Mouse (Mus musculus) neural tube, embryonic 15.5 days (tissue): ENCODE data around the gene Ninl. TPM values are rescaled to one million over a fixed set of nuclear protein-coding genes. Genes with fewer than 3 reads are reported as not detected.

Experiments used
- ATAC-seq: fragments of 200-750 bp; cut with Nextera tagmentation; 2 replicates; pipeline ENCODE4 v1.8.0; 2017; ENCODE audit warnings: mild to moderate bottlenecking, moderate TSS enrichment, moderate library complexity; ENCODE audit not compliant: low FRiP score
- H3K27ac ChIP-seq: fragments of 300-500 bp; sonication (generic); replicated peaks from 2 replicates; pipeline ENCODE4 v1.5.1; 2015; ENCODE audit warnings: mild to moderate bottlenecking, inconsistent platforms
- H3K27me3 ChIP-seq: fragments of 300-500 bp; sonication (generic); replicated peaks from 2 replicates; pipeline ENCODE4 v1.6.1; 2015; ENCODE audit warnings: inconsistent platforms
- H3K36me3 ChIP-seq: fragments of 300-500 bp; sonication (generic); 2 replicates; pipeline ENCODE4 v1.6.1; 2015; ENCODE audit warnings: inconsistent platforms
- H3K4me1 ChIP-seq: fragments of 300-500 bp; sonication (generic); 2 replicates; pipeline ENCODE4 v1.6.1; 2015; ENCODE audit warnings: inconsistent platforms
- H3K4me2 ChIP-seq: fragments of 300-500 bp; sonication (generic); 2 replicates; pipeline ENCODE4 v1.6.1; 2015; ENCODE audit warnings: inconsistent platforms, mild to moderate bottlenecking, moderate library complexity
- H3K4me3 ChIP-seq: fragments of 300-500 bp; sonication (generic); replicated peaks from 2 replicates; pipeline ENCODE4 v1.5.1; 2015; ENCODE audit warnings: mild to moderate bottlenecking, inconsistent platforms
- H3K9ac ChIP-seq: fragments of 300-500 bp; sonication (generic); replicated peaks from 2 replicates; pipeline ENCODE4 v1.6.1; 2015; ENCODE audit warnings: mild to moderate bottlenecking, inconsistent platforms
- H3K9me3 ChIP-seq: fragments of 300-500 bp; sonication (generic); replicated peaks from 2 replicates; pipeline ENCODE4 v1.6.1; 2016; ENCODE audit warnings: inconsistent platforms
- WGBS: fragments of 180-500 bp; shearing (Covaris S2); methylation state at CpG from one replicate; pipeline ENCODE4 v1.1.7; 2015; ENCODE audit warnings: mixed read lengths; 5-methylcytosine and 5-hydroxymethylcytosine counted together
- polyA plus RNA-seq: library from polyadenylated mRNA; unstranded; fragments of >200 nt; fragmentation: Nextera tagmentation; extraction: Ambion mirVana; gene quantifications from 2 replicates; pipeline ENCODE4 v1.2.1, GENCODE M21; 2015

Gene Ninl
- polyA plus RNA-seq, 1 experiment from 2014 or later = 2.9 TPM

- H3K4me2 ChIP-seq = no peak overlapping the region
- peaks cover 3% of the 10 kb centered on the region for H3K4me1 ChIP-seq
- H3K27me3 ChIP-seq = no peaks in the 10 kb centered on the region
- H3K27ac ChIP-seq = no peak overlapping the region
- H3K4me3 ChIP-seq = no peak overlapping the region
- no peaks in the 10 kb centered on the region for H3K9me3 ChIP-seq
- ATAC-seq = no peak
- no peaks in the 10 kb centered on the region for H3K36me3 ChIP-seq
- H3K9ac ChIP-seq = no peak overlapping the region
- WGBS = 84% methylated on average over 4 of the region's 4 CpGs
These were observed 43.9 kb downstream of the Ninl start for GRCm38 (mm10) chr2:150995324-150995723.

GRCm38 (mm10) chr2:150991050-150991449 lies 48.1 kb downstream of the Ninl start:
- Histone ChIP-seq H3K4me3 (no peak overlapping the region), H3K9ac (no peak overlapping the region), H3K27ac (no peak overlapping the region), H3K36me3 (no peaks in the 10 kb centered on the region), H3K4me2 (no peak overlapping the region), H3K9me3 (no peaks in the 10 kb centered on the region), H3K4me1 (no peaks in the 10 kb centered on the region), H3K27me3 (no peaks in the 10 kb centered on the region)
- WGBS = 70% methylated on average over 4 of the region's 4 CpGs
- no peak for ATAC-seq

- no peaks in the 10 kb centered on the region for H3K9me3 ChIP-seq
- no peak for ATAC-seq
- H3K4me2 ChIP-seq = no peak overlapping the region
- H3K9ac ChIP-seq = no peak overlapping the region
- no peaks in the 10 kb centered on the region for H3K36me3 ChIP-seq
- WGBS = 83% methylated on average over 2 of the region's 2 CpGs
- H3K4me3 ChIP-seq = no peak overlapping the region
- no peaks in the 10 kb centered on the region for H3K4me1 ChIP-seq
- no peaks in the 10 kb centered on the region for H3K27me3 ChIP-seq
- H3K27ac ChIP-seq = no peak overlapping the region
These were observed 48.7 kb downstream of the Ninl start for GRCm38 (mm10) chr2:150990506-150990905.

GRCm38 (mm10) chr2:150985359-150985758 lies 53.8 kb downstream of the Ninl start:
- Histone ChIP-seq H3K4me1 (no peaks in the 10 kb centered on the region), H3K27ac (no peak overlapping the region), H3K4me3 (no peak overlapping the region), H3K36me3 (no peaks in the 10 kb centered on the region), H3K9ac (no peak overlapping the region), H3K9me3 (no peaks in the 10 kb centered on the region), H3K4me2 (no peak overlapping the region), H3K27me3 (no peaks in the 10 kb centered on the region)
- no peak for ATAC-seq
- WGBS = 99% methylated on average over 2 of the region's 2 CpGs

- Histone ChIP-seq H3K4me3 (no peak overlapping the region), H3K9me3 (no peaks in the 10 kb centered on the region), H3K27me3 (no peaks in the 10 kb centered on the region), H3K4me1 (no peaks in the 10 kb centered on the region), H3K36me3 (no peaks in the 10 kb centered on the region), H3K27ac (no peak overlapping the region), H3K4me2 (no peak overlapping the region), H3K9ac (no peak overlapping the region)
- ATAC-seq = no peak
These were observed 57.1 kb downstream of the Ninl start for GRCm38 (mm10) chr2:150982051-150982450.

GRCm38 (mm10) chr2:150981524-150981923 lies 57.7 kb downstream of the Ninl start:
- Histone ChIP-seq H3K36me3 (no peaks in the 10 kb centered on the region), H3K4me2 (no peak overlapping the region), H3K9ac (no peak overlapping the region), H3K27ac (no peak overlapping the region), H3K4me1 (no peaks in the 10 kb centered on the region), H3K4me3 (no peak overlapping the region), H3K9me3 (no peaks in the 10 kb centered on the region), H3K27me3 (no peaks in the 10 kb centered on the region)
- 89% methylated on average over 7 of the region's 7 CpGs for WGBS
- no peak for ATAC-seq

GRCm38 (mm10) chr2:150979861-150980620 lies 59.1 kb downstream of the Ninl start:
- Histone ChIP-seq H3K4me3 (no peak overlapping the region), H3K27me3 (no peaks in the 10 kb centered on the region), H3K4me1 (no peaks in the 10 kb centered on the region), H3K27ac (no peak overlapping the region), H3K4me2 (no peak overlapping the region), H3K36me3 (no peaks in the 10 kb centered on the region), H3K9me3 (no peaks in the 10 kb centered on the region), H3K9ac (no peak overlapping the region)
- no peak for ATAC-seq
- 89% methylated on average over 14 of the region's 14 CpGs for WGBS

GRCm38 (mm10) chr2:150978791-150979190 lies 60.4 kb downstream of the Ninl start:
- WGBS = 88% methylated on average over 3 of the region's 3 CpGs
- Histone ChIP-seq H3K27ac (no peak overlapping the region), H3K4me2 (no peak overlapping the region), H3K9me3 (no peaks in the 10 kb centered on the region), H3K27me3 (no peaks in the 10 kb centered on the region), H3K4me1 (no peaks in the 10 kb centered on the region), H3K9ac (no peak overlapping the region), H3K36me3 (no peaks in the 10 kb centered on the region), H3K4me3 (no peak overlapping the region)
- no peak for ATAC-seq

- no peak overlapping the region for H3K9ac ChIP-seq
- ATAC-seq = no peak
- no peaks in the 10 kb centered on the region for H3K4me1 ChIP-seq
- no peaks in the 10 kb centered on the region for H3K36me3 ChIP-seq
- H3K9me3 ChIP-seq = no peaks in the 10 kb centered on the region
- 95% methylated on average over 6 of the region's 6 CpGs for WGBS
- H3K4me3 ChIP-seq = no peak overlapping the region
- H3K4me2 ChIP-seq = no peak overlapping the region
- no peak overlapping the region for H3K27ac ChIP-seq
- no peaks in the 10 kb centered on the region for H3K27me3 ChIP-seq
These were observed 61.5 kb downstream of the Ninl start for GRCm38 (mm10) chr2:150977676-150978075.

- Histone ChIP-seq H3K4me3 (no peak overlapping the region), H3K27me3 (no peaks in the 10 kb centered on the region), H3K9ac (no peak overlapping the region), H3K36me3 (no peaks in the 10 kb centered on the region), H3K27ac (no peak overlapping the region), H3K9me3 (no peaks in the 10 kb centered on the region), H3K4me1 (no peaks in the 10 kb centered on the region), H3K4me2 (no peak overlapping the region)
- ATAC-seq = no peak
- WGBS = 92% methylated on average over 5 of the region's 5 CpGs
These were observed 62.3 kb downstream of the Ninl start for GRCm38 (mm10) chr2:150976871-150977270.

GRCm38 (mm10) chr2:150973401-150974115 lies 65.6 kb downstream of the Ninl start:
- Histone ChIP-seq H3K9me3 (no peaks in the 10 kb centered on the region), H3K4me2 (no peak overlapping the region), H3K27ac (no peak overlapping the region), H3K36me3 (0 out of 2 replicates have a peak, but pooled peaks cover 6% of the 10 kb centered on the region), H3K27me3 (no peaks in the 10 kb centered on the region), H3K9ac (no peak overlapping the region), H3K4me1 (no peaks in the 10 kb centered on the region), H3K4me3 (no peak overlapping the region)
- WGBS = 96% methylated on average over 8 of the region's 8 CpGs
- no peak for ATAC-seq

- Histone ChIP-seq H3K9ac (no peak overlapping the region), H3K36me3 (0 out of 2 replicates have a peak, but pooled peaks cover 6% of the 10 kb centered on the region)
These were observed 66.5 kb downstream of the Ninl start for GRCm38 (mm10) chr2:150972681-150973080.

More at GRCm38 (mm10) chr2:150972681-150973080, 66.5 kb downstream of the Ninl start:
- ATAC-seq = no peak
- Histone ChIP-seq H3K4me1 (no peaks in the 10 kb centered on the region), H3K9me3 (no peaks in the 10 kb centered on the region), H3K4me3 (no peak overlapping the region), H3K27ac (no peak overlapping the region), H3K4me2 (no peak overlapping the region), H3K27me3 (no peaks in the 10 kb centered on the region)
- 92% methylated on average over 3 of the region's 3 CpGs for WGBS
